In genomic region chr15:100245951-100246350, GRCm38 (mm10) we compare ENCODE assay signal across 20 mouse cellular contexts. TPM values are rescaled to one million over a fixed set of nuclear protein-coding genes. Genes with fewer than 3 reads are reported as not detected.
"Had no signal": no experiment of that assay in that cellular context is flagged by ENCODE, and none has a peak within 500 bp of the region (broad histone marks: within the 10 kb centered on the region; RNA-seq: fewer than 3 reads in every experiment).

No protein-coding gene starts in this region.

- H3K4me3 ChIP-seq: layer of hippocampus, adult 2 months; limb, embryonic 13.5 days; megakaryocyte, embryonic 14.5 days; neural tube, embryonic 13.5 days had no signal

- H3K27me3 ChIP-seq: limb, embryonic 13.5 days; megakaryocyte, embryonic 14.5 days; neural tube, embryonic 13.5 days had no signal

- H3K9me3 ChIP-seq: limb, embryonic 13.5 days; megakaryocyte, embryonic 14.5 days; neural tube, embryonic 13.5 days had no signal

- DNase-seq: kidney, postnatal 10 days; kidney, postnatal 4 days; lung, adult 18-20 months; lung, postnatal 4 days; retina, postnatal 1 day; right cerebral cortex, postnatal 4 days; spleen, adult 18-20 months; thymus, adult 18-20 months; thymus, postnatal 14 days had no signal

- H3K9ac ChIP-seq: limb, embryonic 13.5 days; liver, embryonic 14.5 days; neural tube, embryonic 13.5 days had no signal

- H3K4me2 ChIP-seq: limb, embryonic 13.5 days; midbrain, embryonic 11.5 days; neural tube, embryonic 13.5 days had no signal

- ATAC-seq: lung, postnatal 0 days; midbrain, embryonic 16.5 days had no signal

- H3K4me1 ChIP-seq: limb, embryonic 13.5 days; neural tube, embryonic 13.5 days had no signal

- H3K27ac ChIP-seq: layer of hippocampus, adult 2 months; limb, embryonic 13.5 days; liver, embryonic 14.5 days; neural tube, embryonic 13.5 days had no signal

RNA-seq across cellular contexts. Expression of gene Tmprss12, which starts 34.7 kb away (rescaled TPM):
- total RNA-seq: layer of hippocampus, adult 2 months; layer of hippocampus, postnatal 10 days; left cerebral cortex, postnatal 36 days; liver, adult 2 months had no signal
- polyA plus RNA-seq: limb, embryonic 13.5 days; liver, adult 2 months; liver, embryonic 14.5 days; lung, postnatal 0 days; midbrain, embryonic 16.5 days; neural tube, embryonic 13.5 days had no signal
